Mouse (Mus musculus): Measurements from ENCODE around the gene Gtf2i.

The Gtf2i gene

GRCm38 (mm10) chr5:134237936-134238760 is 76.4 kb downstream of the Gtf2i start:
- DNase-seq = no peak

GRCm38 (mm10) chr5:134237508-134237907 is 77.1 kb downstream of the Gtf2i start:
- DNase-seq = peak; percentile 37

GRCm38 (mm10) chr5:134236796-134237195 is 77.8 kb downstream of the Gtf2i start:
- no peak for DNase-seq

GRCm38 (mm10) chr5:134236241-134236640 is 78.3 kb downstream of the Gtf2i start:
- DNase-seq = no peak

GRCm38 (mm10) chr5:134235111-134235510 is 79.4 kb downstream of the Gtf2i start:
- peak; percentile 73 for DNase-seq

- DNase-seq = no peak
Measured at GRCm38 (mm10) chr5:134234205-134234604, 80.4 kb downstream of the Gtf2i start.

GRCm38 (mm10) chr5:134233244-134233651 is 81.3 kb downstream of the Gtf2i start:
- DNase-seq = no peak

GRCm38 (mm10) chr5:134232568-134232967 is 82.0 kb downstream of the Gtf2i start:
- no peak for DNase-seq

GRCm38 (mm10) chr5:134232111-134232510 is 82.4 kb downstream of the Gtf2i start:
- no peak for DNase-seq

- no peak for DNase-seq
Measured at GRCm38 (mm10) chr5:134231376-134231775, 83.2 kb downstream of the Gtf2i start.

- no peak for DNase-seq
Measured at GRCm38 (mm10) chr5:134229391-134229790, 85.2 kb downstream of the Gtf2i start, which contains the start of gene Ncf1. Gene Ncf1 (minus strand): TSS chr5:134229625.

- no peak for DNase-seq
Measured at GRCm38 (mm10) chr5:134228249-134228638, 86.3 kb downstream of the Gtf2i start.

GRCm38 (mm10) chr5:134227574-134228248 is 86.8 kb downstream of the Gtf2i start:
- DNase-seq = no peak

- no peak for DNase-seq
Measured at GRCm38 (mm10) chr5:134226946-134227345, 87.6 kb downstream of the Gtf2i start.

- DNase-seq = no peak
Measured at GRCm38 (mm10) chr5:134225110-134225901, 89.3 kb downstream of the Gtf2i start.

GRCm38 (mm10) chr5:134221708-134222150 is 92.8 kb downstream of the Gtf2i start:
- no peak for DNase-seq

GRCm38 (mm10) chr5:134221278-134221677 is 93.3 kb downstream of the Gtf2i start:
- no peak for DNase-seq

- no peak for DNase-seq
Measured at GRCm38 (mm10) chr5:134217900-134218299, 96.7 kb downstream of the Gtf2i start.

GRCm38 (mm10) chr5:134214021-134214806 is 100.3 kb downstream of the Gtf2i start:
- DNase-seq = no peak

- no peak for DNase-seq
Measured at GRCm38 (mm10) chr5:134209931-134210554, 104.5 kb downstream of the Gtf2i start.

GRCm38 (mm10) chr5:134206721-134207120 is 107.8 kb downstream of the Gtf2i start:
- no peak for DNase-seq

- no peak for DNase-seq
Measured at GRCm38 (mm10) chr5:134193664-134194063, 120.9 kb downstream of the Gtf2i start.

All from right cerebral cortex, postnatal 14 days (tissue).